Mouse (Mus musculus): ENCODE results near the gene Fbxl15.

Gene Fbxl15

DNA sequence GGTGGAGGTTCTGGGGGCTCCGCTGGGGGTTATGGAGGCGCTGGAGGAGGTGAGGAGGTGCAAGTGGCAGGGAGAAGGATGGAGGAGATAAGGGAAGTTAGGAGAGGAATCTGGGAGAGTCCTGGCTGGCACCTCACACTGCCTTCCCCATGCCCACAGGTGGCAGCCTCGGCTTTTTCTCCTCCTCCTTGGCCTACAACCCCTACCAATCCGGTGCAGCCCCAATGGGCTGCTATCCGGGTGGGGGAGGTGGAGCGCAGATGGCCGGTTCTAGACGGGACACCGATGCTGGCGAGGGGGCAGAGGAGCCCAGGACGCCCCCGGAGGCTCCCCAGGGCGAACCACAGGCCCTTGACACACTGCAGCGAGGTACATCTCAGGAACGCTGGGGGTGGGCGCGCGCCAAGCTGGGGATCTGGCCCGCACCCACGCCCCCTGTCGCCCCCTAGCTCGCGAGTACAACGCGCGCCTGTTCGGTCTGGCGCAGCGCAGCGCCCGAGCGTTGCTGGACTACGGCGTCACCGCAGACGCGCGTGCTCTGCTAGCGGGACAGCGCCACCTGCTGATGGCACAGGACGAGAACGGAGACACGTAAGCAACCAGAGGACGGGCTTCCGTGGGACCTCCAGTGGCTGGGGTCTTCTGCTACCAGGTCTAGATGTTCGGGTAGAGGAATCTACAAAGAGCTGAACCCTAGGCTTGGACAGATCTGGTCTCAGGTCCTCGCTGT, 19.1 kb upstream of the Fbxl15 start:
- DNase-seq = peak; percentile 95 to 97

GRCm38 (mm10) chr19:46309651-46310305, 18.2 kb upstream of the Fbxl15 start:
- DNase-seq = peak in 1 of 2 experiments; percentile 32

- DNase-seq = no peak
Observed at GRCm38 (mm10) chr19:46310312-46310865, 17.6 kb upstream of the Fbxl15 start.

- no peak for DNase-seq
Observed at GRCm38 (mm10) chr19:46311341-46311740, 16.6 kb upstream of the Fbxl15 start.

GRCm38 (mm10) chr19:46312566-46312965, 15.4 kb upstream of the Fbxl15 start:
- DNase-seq = no peak

DNA sequence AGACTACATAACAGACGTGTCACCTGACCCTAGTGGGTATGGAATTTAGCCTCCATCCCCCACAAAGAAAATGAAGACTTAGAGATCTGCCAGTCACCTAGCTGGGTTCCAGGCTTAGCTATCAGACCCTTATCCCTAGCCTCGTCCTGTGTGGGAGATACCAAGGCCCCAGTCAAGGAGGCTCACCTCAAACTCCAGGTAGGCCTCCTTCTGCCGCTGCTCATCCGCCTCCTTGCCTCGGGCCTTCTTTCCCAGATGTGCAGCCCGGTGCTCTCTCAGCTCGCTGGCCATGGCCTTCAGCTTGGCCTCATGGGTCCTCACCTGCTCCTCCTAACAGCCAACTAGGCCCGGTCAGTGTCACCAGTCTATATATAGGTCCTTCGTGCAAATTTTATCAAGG, 14.9 kb upstream of the Fbxl15 start:
- DNase-seq = no peak

- no peak for DNase-seq
Observed at GRCm38 (mm10) chr19:46313591-46313990, 14.4 kb upstream of the Fbxl15 start.

DNA sequence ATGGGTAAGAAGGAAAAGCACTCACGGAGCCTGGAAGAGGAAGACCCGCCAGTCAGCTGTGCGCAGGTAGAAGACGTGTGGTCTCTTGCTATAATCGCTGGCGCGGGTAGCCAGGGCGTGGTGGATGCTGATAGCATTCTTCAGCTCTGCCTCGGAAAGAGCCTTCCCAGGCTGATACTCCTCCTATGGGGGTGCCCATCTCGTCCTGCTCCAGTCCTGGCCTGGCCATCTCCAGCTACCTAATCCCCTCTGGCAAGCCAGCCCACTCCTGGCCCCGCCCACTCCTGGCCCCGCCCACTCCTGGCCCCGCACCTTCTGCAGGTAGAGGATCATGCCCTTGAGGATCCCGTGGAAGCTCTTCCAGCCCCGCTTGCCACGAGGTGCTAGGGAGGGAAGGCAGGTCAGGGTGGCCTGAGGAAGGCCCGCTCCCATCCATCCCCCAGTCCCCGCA, 13.8 kb upstream of the Fbxl15 start:
- DNase-seq = peak in 1 of 2 experiments; percentile 44

DNA sequence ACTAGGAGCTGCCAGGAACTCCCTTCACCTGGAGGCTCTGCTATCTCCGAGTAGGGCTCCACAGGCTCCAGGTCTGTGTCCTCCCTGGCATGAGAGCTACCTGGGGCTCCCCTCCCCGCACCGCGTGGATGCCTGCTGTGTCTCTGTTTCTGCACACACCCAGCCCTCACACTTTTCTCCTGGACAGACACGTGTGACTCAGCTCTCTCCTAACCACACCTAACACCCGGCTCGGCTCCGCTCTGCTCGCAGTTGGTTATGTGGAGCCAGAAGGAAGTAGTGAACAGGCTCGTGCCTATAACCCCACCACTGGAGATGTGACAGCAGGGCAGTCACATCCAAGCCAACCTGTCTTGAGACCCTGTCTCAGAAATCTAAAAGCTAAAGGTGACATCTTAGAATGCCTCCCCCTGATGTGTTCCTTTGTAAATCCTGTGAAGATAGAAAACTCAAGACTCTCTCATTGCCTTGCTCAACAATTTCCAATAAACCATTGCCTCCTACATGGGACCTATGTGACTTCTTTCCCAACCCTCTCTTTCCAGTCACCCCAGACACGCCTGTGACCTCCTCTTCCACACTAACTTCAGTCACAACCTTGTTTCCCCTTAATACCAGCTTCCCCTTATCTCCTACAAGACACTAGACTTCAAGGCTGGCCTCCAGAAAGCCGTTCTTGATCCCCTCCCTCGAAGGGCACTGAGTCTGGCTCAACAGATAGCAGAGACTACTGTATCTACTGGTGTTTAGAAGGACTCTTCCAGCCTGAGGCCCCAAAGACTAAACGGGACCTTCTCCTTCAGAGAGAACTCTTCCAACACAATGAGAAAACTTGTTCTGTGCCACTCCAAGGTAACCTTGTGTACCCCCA, 12.9 kb upstream of the Fbxl15 start:
- no peak for DNase-seq

GRCm38 (mm10) chr19:46315752-46316610, 12.0 kb upstream of the Fbxl15 start:
- peak in 1 of 2 experiments; percentile 4 for DNase-seq

- DNase-seq = peak; percentile 10 to 19
Observed at GRCm38 (mm10) chr19:46316846-46317545, 11.0 kb upstream of the Fbxl15 start.

DNA sequence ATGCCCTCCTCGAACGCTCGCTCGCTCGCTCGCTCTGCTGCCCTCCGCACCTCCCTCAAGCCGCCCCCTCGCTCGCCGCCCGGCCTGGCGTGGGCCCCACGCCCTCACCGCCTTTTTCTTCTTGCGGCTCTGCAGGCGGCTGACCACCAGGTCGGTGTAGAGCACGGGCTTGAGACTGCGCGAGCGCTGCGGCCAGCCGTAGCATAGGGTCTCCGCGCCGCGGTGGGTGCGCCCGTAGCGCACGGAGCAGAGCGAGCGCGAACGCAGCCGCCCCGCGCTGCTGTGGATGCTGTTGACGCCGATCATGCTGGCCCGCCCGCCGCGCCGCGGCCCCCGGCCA, 10.5 kb upstream of the Fbxl15 start:
- peak; percentile 18 to 30 for DNase-seq

- peak; percentile 36 to 37 for DNase-seq
Observed at GRCm38 (mm10) chr19:46318031-46318471, 9.9 kb upstream of the Fbxl15 start.

GRCm38 (mm10) chr19:46318586-46319378, 9.2 kb upstream of the Fbxl15 start:
- DNase-seq = peak; percentile 77 to 84

GRCm38 (mm10) chr19:46320076-46320785, 7.8 kb upstream of the Fbxl15 start:
- DNase-seq = peak; percentile 10 to 16

DNA sequence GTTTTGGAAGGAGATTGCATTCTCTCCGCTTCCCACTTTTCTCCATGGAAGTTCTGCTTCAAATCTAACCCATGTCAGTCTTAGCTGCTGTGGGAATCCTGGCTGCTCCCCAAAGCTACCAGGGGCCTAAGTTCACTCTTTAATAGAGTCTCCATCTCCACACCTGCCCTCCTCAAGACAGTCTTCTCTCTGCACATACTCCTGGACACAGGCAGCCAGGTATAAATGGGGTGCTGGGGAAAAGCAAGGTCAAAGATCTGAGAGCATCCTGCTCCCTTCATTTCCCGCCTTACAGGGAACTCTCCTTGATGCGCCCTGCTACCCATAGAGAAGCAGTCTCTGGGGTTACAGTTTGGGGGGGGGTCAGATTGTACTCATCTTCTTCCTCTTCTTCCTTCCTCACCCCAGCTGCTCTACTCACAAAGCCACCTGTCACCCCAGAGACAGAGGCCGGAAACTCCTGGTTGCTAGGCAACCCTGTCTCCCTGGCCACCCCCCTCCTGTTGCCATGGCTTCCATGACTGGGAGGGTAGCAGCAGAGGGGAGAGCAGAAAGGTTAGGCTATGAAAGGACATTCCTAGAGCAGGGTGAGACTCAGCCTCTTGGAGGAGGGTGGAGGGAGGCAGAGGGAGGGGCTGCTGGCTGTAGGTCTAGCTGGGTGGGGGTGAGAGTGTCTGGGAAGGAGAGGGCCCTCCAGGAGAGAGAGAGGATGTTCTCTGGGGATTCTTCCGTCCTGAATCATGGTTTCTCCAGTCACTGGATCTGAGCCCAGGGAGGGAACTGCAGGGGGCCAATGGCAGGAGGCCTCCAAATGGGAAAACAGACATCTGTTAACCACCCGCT, 6.7 kb upstream of the Fbxl15 start:
- peak; percentile 83 to 85 for DNase-seq

DNA sequence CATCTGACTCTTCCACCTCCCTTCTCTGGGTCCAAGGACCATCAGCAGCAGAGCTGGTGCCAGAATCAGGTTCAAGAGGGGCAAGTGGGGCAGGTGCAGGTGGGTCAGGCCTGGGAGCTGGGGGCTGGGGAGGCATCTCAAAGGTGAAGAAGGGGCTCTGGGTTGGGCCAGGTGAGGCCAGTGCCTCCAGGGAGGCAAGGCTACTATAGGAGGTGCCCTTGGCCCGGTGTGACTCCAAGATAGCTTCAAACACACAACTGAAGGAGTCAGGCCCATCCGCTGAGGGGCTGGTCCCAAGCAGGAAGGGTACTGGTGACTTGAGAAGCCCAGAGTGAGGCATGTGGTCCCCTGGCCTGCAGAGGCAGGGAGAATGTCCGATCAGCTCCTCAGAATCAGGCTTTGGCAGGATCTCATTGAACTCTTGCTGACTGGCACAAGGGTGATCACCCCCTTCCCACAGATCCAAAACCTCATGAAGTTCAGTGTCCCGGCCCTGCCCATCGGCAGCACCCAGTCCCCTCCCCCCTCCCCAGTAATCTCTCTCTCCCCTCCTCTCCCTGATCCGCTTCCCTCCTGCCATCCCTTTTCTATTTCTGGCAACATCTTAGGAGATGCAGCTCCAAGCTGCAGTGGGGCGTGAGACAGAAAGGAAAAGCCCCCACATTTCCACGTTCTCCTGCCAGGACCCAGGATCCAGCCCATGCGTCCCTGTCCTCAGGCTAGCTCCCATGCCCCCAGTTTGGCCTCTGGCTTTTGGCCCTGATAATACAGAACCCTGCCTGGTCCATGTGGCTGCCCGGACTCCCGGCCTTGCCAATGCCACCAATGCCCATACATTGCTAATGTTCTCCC, 5.6 kb upstream of the Fbxl15 start:
- DNase-seq = peak; percentile 39 to 55

Measured in cerebellum, postnatal 14 days (tissue).